Mouse (Mus musculus): ENCODE measurements around the gene Kcne3.

The Kcne3 gene

DNA sequence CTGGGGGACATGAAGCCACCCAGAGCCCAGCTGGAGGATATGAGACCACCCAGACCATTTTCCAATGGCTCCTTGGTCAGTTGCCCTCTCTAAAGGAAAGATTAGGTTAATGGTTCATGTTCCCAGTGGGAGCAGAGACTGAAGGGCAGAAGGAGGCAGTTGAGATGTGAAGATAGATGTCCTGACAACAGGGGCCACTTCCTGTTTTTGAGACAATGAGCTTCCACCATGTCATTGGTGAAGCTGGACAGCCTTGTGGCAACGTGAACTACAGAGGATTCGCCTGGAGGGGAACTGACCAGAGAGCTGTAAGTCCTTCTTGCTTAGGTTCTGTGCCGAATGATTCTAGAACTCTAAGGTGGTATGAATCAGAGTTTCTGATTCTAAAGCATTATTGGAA is at the start of gene Kcne3:
Gene Kcne3, plus strand, starts transcription at position 234 of the 400 bp plus-strand sequence.
- no peak for DNase-seq (ENCODE audit: low spot score in 2 of 2)

DNA sequence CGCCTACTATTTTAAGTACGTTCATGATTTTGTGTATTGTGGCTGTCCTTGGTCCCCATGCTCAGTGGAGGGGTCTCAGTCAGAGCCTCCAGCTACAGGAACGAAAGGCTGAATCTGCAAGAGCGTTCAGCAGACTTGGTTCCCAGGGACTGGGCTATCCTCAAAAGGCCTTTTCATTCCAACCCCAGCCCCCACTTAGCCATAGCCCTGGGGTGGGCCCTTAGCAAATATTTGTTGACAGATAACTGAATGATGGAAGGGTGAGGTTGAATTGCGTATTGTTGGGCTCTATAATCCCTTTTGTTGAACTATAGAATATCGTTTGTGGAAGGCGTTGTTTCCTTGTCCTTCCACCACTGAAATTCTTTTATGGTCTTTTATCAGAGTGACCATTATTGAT is 49.8 kb upstream of the Kcne3 start:
- no peak for DNase-seq (ENCODE audit: low spot score in 2 of 2)

DNA sequence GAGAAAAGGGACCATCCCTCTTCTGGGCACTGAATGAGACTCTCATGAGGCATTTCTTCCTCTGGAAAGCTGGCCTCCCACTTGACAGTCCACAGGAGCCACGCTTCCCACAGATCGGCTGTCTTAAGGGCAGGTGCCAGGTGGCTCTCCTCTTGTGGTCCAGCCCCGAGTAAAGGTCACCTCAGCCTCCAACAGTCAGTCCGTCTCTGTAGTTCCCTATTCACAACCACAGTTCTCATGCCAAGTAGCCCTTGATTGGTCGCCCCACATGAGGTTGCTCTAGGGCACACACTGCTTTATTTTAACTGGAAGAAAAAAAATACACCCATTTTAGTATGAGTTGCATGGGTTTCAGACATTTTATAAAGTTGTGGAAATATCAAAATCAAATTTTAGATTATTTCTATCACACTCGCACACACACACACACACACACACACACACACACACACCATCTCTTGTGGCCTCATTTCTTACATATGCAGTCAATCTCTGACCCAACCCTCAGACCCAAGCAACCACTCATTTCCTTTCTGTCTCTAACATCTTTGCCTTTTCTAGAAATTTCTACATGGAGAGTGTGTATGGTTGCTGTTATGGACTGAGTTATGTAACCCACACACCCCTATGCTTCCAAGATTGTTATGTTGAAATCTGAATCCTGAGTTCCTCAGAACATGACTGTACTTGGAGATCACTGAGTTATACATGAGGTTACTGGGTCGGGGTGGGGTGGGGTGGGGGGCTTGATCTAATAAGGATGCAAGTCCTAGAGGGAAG is 47.9 kb upstream of the Kcne3 start:
- no peak for DNase-seq (ENCODE audit: low spot score in 2 of 2)

DNA sequence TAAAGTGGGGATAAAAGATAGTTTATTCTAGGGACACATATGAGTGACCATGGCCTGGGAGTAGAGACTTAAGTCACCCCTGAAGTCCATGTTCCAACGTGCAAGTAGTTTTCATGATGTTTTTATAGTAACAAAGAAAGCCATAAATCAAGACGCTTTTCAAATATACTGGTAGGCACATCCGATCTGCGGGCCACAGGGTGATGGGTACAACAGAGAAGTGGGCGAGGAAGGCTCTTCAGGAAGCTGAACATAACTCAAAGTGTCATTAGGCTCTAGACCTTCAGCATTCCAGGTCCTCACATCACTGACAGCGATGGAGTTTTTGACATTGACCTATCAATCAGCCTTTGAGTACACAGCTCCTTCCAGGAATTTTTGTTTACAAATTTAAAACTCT is 45.7 kb upstream of the Kcne3 start:
- no peak for DNase-seq (ENCODE audit: low spot score in 2 of 2)

DNA sequence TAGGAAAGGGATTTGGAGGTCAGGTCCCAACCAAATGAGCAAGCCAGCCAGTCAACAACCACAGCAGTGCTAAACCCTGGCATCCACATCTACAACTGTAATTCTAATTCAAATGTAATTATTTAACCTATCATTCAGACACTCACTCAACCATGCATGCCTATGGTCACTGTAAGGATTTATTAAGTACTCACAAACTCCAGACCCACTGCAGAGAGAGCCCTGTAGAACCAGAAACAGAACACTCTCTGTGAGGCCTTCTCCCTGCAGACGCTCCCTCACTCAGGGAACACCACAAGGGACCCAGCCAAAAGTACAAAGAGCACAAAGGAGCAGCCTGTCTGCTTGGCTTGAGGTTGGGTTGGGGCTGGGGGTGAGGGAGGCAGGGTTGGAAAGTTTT is 43.9 kb upstream of the Kcne3 start:
- DNase-seq (ENCODE audit: low spot score in 2 of 2): no peak

- DNase-seq (ENCODE audit: low spot score in 2 of 2): peak in 1 of 2 experiments; percentile 46
Measured at GRCm38 (mm10) chr7:100137038-100137437, 39.3 kb upstream of the Kcne3 start.

- no peak for DNase-seq (ENCODE audit: low spot score in 2 of 2)
Measured at GRCm38 (mm10) chr7:100138075-100138474, 38.2 kb upstream of the Kcne3 start.

DNA sequence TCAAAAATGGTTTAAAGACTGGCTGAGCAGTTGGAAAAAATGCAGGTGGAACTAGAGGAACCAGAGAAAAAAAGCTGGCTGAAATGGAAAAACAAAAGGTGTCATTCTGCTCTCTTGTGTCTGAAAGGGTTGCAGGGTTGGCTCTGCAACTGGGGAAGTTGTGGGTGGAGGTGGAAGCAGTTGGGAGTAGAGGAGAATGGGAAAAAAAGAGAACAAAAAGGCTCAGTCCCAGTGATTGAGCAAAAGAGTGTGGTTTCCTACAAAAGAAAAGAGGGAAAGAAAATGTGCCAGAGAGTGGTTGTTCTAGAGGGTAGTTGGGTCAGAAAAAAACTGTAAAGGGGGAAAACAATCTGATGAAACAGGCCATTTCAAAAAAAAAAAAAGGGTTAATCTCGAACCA is 35.7 kb upstream of the Kcne3 start:
- no peak for DNase-seq (ENCODE audit: low spot score in 2 of 2)

- DNase-seq (ENCODE audit: low spot score in 2 of 2): no peak
Measured at GRCm38 (mm10) chr7:100148586-100148985, 27.7 kb upstream of the Kcne3 start.

DNA sequence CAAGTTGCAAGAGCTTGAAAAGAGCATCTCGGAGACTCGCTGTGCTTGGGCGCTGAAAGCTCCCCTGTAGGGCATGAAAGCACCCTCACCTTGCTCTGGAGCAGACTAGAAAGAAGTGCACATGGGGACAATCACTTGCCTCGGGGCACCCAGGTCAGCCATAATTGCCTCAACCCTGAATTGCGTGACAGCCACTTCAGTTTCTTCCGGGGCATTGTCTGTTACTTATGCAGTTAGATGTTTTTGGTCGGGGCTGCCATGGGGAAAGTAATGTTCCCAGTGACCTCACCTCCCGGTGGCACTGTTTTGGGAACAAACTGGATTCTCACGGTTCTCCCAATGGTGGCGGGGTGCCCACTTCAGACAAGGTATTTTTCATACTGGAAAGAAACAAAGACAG is 26.2 kb upstream of the Kcne3 start:
- DNase-seq (ENCODE audit: low spot score in 2 of 2): no peak

GRCm38 (mm10) chr7:100150626-100151025 is 25.7 kb upstream of the Kcne3 start:
- DNase-seq (ENCODE audit: low spot score in 2 of 2): no peak

DNA sequence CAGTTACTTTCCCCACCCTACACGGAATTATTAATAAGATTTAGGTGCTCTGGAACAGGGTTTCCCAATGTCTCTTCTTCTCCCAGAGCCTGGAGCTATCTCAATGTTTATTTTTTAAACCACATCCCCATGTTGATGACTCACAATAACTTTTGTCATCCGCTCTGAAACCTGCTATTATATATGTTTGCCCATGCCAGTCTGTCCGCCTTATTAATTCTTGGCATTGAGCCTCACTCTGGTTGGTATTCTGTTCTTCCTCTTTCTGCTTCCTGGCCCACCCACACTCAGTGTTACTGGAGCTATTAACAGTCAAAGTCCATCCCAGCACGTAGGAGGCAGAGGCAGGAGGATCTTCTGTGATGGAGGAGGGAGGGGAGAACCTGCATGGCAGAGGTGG is 18.6 kb upstream of the Kcne3 start:
- no peak for DNase-seq (ENCODE audit: low spot score in 2 of 2)

GRCm38 (mm10) chr7:100159105-100159841 is 17.0 kb upstream of the Kcne3 start, which contains the start of gene Lipt2:
Gene Lipt2, plus strand, starts transcription at chr7:100159277.
- peak; percentile 95 to 97 for DNase-seq (ENCODE audit: low spot score in 2 of 2)

- DNase-seq (ENCODE audit: low spot score in 2 of 2): no peak
Measured at GRCm38 (mm10) chr7:100160006-100160405, 16.3 kb upstream of the Kcne3 start.

- no peak for DNase-seq (ENCODE audit: low spot score in 2 of 2)
Measured at GRCm38 (mm10) chr7:100163506-100163905, 12.8 kb upstream of the Kcne3 start.

DNA sequence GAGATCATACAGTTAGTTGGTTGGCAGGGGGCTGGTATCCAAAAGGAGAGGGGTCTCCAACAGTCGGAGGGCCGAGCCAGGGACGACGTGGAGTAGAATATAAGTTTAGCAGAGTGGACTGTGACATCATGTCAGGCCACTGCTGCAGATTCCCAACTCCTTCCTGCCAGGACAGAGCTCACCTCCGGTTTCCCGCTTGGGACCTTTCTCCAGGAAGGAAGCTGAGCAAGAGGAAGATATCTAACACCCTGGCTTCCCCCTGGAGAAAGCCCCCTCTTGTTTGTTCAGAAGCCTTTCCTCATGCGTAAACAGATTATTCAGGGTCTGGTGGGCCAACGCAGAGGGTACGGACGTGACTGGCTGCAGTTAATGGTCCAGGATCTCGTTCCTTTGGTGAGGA is 7.6 kb upstream of the Kcne3 start:
- peak in 1 of 2 experiments; percentile 26 for DNase-seq (ENCODE audit: low spot score in 2 of 2)

DNA sequence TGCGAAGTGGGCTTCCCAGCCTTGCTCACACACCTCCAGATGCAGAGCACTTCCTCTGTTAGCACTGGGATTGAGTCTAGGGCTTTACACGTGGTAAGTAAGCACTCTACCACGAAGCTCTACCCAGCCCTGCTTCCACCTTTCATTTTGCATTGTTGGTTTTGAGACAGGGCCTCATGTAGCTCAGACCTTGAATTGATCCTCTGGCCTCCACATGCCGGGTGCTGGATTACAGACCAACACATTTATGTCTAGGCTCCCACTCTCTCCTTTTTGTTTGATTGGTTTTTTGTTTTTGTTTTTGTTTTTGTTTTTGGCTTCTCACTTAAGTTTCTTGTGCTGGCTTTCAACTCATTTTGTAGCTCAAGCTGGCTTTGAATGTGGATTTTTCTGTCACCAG is 5.5 kb upstream of the Kcne3 start:
- no peak for DNase-seq (ENCODE audit: low spot score in 2 of 2)

GRCm38 (mm10) chr7:100178016-100178890 is 2.0 kb downstream of the Kcne3 start:
- peak; percentile 47 to 56 for DNase-seq (ENCODE audit: low spot score in 2 of 2)

DNA sequence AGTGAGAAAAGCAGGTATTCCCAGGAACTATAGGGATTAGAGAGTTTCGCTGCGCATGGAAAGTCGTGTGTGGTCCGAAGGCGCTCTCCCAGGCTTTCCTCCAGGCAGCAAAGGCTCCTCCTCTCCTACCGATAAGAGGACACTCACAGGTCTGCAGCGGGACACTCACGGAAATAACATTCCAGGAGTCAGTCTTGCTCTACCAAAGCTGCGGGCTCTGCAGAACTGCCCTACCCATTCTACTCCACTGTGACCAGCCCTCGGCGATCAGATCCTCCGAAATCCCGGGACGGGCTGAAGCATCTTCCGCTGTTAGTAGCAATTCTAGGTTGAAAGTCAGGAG is 2.6 kb downstream of the Kcne3 start:
- DNase-seq (ENCODE audit: low spot score in 2 of 2): no peak

- DNase-seq (ENCODE audit: low spot score in 2 of 2): no peak
Measured at GRCm38 (mm10) chr7:100179394-100179793, 3.1 kb downstream of the Kcne3 start.

- DNase-seq (ENCODE audit: low spot score in 2 of 2): no peak
Measured at GRCm38 (mm10) chr7:100179836-100180407, 3.6 kb downstream of the Kcne3 start.

GRCm38 (mm10) chr7:100181176-100181575 is 4.9 kb downstream of the Kcne3 start:
- DNase-seq (ENCODE audit: low spot score in 2 of 2): no peak
